Mouse (Mus musculus) ovary, postnatal 14 days (tissue): ENCODE measurements at regions not wholly inside any gene's neighbourhood (a gene's known extent, or its start where the extent isn't known, plus 50 kb on each side); places are given as distances from the start of the nearest gene placed in this dataset.
"Not testable (repeated sequence)": the region's sequence is repeated elsewhere in the genome, so short reads cannot be mapped to it uniquely, and the experiment has no call there.

Experiments
- DNase-seq: peaks from one replicate; pipeline ENCODE4 v3.0.0; 2022; ENCODE audit warnings: low spot score

DNA sequence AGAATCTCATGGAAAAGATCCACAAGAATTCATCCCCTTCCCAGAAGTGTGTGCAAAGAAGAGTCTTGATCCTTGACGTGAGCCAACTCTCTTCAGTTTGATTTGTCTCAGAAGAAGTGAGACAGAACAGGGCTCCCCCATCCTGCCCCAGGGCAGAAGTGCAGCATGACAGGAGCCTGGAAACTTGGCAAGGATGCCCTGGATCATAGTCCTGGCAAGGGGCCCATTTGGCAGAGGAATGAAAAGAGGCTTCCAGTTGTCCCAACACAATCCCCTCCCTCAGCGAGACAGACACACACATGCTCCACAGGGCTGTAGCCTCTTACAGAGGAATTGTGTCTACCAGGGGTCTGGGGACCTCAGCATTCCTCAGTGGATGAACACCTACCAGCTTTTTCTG lies 102.7 kb downstream of the Ptpn20 start:
- DNase-seq: peak; percentile 47

DNA sequence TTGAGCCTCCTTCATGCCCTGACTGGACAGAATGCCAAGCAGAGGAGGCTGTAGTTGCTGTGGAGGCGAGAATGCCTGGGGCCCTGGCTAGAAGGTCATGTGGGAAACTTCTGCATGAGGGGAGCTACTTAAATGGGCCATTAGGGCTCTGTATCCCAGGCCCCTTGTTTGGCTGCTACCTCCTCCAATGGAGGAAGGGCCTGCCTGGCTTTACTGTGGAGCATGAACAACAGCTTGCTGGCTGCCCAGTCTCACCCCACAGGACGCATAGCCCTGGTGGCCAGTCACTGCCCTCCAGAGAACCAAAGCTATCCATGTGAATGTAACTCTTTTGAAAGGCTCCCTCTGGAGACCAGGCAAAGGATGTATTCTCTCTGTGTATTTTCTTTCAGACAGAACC lies 105.2 kb downstream of the Ptpn20 start:
- no peak for DNase-seq

DNA sequence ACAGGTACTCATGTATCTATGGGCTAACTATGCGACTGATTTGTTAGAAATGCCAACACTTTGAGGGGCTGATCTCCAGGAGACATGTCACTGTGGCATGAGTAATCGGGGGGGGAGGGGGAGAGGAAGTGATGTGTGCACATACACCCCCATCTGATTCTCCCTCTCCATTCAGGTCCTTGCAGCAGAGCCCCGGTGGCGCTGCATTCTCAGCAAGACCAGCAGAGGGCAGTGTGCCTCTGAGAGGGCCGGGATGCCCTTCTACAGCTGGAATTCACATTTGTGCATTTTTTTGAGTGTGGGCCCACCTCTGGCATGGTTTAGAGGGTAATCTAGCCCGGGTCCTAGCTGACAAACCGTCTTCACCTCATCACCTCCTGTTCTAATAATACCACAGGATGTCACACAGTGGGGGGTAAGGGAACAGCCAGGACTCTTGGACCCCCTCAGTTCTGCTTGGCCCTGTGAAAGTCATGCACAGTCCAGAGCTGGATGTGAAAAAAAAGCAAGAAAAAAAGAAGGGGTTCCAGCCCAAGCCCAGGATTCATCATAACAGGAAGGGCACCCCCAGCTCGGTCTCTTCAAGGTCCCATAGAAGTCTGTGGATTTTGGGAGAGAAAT lies 106.5 kb downstream of the Ptpn20 start:
- peak; percentile 89 for DNase-seq

DNA sequence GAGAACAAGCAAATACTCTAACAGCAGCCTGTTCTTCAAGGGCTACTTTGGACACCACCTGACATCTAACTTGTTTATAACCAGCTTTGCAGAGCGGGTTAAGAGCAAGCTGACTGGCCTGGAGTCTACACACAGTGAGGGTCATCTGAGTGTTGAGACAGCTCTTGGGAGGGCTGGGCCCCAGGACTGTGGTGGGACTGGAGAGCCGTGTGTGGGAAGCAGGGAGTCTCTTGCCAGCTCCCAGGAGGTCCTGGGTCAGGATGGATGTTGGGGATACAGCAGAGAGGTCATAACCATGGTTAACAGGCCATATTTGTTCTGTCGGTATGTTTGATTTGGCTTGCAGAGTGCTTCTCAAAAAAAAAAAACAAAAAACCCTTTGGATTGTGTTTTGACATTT lies 107.8 kb downstream of the Ptpn20 start:
- no peak for DNase-seq

DNA sequence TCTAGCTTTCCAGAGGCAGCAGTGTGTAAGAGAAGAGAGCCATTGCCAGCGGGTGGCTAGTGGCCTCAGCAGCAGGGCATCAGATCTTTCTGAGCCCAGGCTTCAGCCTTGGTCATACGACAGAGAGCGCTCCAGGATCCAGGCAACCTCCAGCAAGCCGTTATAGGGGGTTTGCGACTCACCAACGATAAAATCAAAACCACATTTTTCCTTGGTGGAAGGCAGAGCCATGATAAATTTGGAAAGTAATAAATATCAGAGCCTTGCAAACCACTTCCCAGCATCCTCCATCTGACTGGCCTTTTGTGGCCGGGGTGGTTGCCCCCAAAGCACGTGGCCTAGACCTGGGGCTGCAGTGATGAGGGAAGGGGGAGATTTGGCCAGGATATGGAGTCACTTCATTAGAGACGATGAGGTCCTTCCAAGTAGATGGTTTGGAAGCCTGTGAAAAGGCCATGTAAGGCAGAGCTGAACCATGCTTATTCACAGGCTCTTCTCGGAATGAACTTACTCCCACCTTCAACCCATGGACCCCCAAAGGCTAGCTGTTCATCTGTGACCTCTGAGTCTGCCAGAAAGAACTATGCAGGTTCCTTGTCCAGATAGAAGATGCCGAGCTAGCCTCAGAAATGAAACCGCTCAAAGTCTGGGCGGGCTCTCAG lies 110.9 kb downstream of the Ptpn20 start:
- no peak for DNase-seq

DNA sequence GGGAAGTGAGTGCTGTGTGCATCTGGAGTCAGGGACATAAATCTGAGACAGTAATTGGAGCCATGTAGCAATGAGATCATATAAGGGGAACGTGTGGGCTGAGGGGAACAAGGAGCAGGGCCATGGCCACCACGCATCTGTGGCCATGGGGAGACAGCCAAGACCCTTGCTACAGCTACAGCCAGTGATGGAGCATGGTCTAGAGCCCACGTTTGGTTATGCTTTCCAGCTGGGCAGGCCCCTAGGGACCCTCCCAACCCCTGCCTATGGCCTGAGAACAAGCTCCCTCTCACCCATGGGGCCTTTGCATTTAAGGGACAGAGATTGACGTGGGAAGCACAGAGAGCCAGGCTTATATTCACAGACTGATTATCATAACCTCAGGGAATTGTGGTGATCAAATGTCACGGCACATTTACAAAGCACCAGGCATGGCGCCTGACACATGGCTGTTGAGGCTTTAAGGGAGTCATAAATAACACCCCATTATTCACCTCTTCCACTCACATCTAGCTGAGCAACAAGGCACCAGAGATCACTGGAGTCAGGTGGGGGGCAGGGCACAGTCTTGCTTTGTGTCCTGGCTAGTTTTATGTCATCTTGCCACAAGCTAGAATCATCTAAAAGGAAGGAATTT lies 118.8 kb downstream of the Ptpn20 start:
- no peak for DNase-seq

DNA sequence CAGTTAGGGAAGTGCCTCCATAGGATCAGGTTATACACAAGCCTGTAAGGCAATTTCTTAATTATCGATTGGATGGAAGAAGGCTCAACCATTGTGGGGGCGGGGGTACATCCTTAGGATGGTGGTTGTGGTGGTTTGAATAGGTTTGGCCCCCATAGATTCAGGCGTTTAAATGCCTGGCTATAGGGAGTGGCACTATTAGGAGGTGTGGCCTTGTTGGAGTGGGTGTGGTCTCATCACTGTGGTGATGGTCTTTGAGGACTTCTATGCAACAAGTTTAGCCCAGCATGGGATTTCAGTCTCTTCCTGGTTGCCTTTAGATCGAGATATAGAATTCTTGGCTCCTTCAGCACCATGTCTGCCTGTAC lies 119.3 kb downstream of the Ptpn20 start:
- DNase-seq: no peak

DNA sequence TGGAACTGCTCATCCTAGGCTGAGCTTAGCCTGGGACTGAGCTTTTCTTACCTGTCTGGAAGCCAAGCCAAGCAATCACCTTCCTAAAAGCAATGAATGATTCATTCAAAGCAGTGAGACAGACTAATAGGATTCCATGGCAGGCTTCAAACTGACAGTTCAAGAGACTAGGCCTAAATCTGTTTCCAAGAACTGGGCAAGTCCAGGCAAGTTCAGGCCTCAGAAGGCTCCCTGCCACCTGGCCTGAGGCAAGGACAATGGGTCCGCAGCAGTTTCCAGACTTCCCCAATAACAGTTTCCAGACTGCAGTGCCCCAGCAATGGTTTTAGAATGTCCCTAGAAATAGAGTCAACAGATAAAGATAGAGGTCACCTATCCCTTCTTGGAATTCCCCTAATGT lies 123.5 kb downstream of the Ptpn20 start:
- DNase-seq: no peak

DNA sequence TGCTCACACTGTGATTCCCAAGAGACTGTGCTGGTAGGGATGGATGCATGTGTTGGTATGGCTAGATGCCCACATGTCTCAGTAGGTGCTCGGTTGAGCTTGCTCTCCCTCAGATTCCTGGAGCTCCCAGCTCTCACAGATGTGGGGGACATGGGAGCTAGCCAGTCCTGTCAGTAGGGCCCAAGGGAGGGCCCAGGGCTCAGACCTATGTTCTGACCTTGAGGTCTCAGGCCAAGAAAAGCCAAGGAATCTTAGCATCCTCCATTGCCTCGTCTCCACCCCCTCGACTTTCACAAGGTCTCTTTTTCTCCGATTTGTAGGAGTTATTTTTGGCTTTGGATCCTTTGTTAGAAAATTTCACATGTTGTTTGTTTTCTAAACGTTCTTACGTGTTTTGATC lies 130.6 kb downstream of the Ptpn20 start:
- no peak for DNase-seq

DNA sequence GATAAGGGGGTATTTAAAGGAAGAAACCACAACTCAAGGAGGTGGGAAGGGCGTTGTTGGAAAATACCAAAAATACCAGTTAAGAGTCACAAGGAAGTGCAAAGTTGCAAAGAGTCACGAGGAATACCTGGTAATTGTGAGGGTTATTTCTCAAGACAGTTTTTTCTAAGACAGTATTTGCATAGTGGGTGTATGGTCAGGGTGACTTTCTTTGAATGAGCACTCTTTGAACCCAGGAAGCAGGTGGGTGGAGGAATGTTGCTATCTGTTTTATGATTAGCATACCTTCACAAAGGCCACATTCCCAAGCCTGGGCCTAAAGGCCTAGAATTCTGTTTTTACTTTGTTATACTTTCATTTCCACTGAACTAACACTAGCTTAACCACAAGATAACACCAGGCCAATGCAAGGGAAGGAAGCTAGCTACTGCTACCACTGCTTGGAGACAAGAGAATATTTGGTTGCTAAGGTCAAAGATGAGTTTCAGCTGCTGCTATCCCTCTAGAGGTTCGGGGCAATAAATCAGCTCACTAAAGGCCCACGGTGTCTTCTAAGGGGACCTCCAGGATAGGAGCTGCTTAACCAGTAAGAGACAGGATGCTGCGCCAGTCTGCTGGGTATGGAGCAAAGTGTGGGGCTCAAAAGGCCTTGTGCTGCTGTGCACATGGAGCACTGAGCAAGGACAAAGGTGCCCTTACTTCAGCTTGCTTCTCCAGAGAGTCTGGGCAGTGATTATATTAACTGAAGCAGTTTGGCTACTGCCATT lies 133.6 kb downstream of the Ptpn20 start:
- not testable (repeated sequence) for DNase-seq

DNA sequence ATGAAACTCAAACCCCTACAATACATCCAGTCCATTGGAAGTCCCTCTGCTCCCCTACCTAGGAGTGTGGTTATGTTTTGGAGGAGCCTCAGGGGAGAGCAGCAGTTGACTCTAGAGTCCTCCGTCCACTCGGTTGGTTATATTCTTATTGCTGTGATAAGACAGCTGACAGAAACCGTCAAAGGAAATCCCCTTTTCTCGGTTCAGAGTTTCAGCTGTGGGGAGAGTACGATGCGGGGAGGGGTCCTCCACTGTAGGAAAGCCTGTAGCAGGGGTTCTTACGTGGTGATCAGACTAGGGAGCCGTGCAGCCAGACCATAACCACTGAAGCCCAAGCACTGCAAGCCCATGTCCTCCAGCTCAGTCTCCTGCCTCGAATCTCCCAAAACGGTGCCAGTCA lies 137.5 kb downstream of the Ptpn20 start:
- no peak for DNase-seq

DNA sequence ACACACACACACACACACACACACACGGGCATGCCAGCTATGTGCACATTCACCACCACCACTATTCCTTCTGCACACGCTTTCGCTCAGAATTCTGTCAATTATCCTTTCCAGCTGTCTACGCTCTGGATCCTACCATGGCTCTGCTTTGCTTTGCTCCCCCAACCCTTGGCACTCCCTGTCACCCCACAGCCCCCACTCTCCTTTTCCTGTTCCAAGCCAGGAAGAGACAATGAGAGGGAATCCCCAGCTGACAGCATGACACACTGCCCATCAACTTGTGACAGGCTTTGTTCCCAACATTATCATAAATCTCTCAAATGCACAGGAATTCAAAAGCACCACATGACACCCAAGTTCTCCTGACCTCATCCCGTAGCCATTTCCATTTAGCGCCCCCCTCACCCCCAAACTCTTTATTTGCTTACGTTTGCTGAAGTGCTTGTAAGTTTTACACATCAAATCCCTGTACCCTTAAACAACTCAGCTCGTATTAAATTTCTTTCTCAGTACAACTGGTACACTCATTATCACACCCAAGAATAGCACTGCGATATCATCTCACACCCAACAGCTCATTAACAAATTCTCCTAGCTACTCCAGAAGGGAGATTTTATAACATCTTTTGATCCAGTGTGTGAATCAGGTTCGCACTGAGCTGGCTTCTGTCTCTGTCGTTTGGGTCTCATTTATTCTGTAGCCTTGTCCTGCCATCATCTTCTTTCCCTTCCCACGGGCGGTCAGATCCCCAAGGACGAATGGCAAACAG lies 140.3 kb downstream of the Ptpn20 start:
- DNase-seq: no peak

DNA sequence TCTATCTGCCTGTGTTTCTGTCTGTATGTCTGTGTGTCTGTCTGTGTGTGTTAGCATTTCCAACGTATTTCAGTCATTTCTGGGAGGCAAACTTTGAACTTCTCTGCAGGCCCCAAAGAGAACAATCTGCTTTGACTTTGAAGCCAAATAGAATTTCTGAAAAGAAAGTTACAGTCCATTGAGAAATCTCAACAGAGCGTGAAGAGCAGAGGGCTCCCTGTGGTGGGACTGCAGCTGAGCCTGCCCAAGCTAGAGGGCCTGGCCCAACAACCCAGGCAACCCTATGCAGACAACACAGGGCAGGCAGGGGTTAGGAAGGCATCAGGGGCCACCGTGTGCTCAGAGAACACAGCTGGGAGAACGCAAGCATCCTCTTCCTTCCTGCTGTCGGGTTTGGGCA lies 143.7 kb downstream of the Ptpn20 start:
- no peak for DNase-seq

DNA sequence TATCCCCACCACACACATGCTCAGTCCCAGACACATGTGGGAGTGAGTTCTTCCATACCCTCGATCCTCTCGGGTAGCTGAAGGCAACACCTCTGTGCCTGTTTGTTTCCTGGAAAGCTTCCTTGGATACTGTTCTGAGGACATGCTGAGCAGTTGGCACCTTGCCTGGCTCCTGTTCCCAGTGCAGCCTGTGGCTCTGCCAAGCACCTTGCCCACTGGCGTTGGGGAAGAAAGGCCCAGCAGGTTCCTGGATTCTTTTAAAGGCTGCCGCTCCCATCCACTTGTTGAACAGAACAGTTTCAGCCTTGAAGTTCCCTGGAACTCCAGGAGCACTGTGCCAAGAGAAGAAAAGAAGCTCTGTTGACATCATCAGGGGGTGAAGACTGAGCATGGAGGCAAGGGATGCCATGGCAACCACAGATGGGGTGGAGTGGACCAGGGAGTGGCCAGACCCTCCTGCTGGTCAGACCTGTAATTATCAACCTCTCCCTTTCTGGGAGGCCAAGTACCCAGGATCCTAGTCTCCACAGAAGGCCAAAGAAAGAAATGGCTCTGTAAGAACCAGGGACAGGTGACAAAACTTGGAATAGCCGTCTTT lies 145.5 kb downstream of the Ptpn20 start:
- DNase-seq: peak; percentile 18

DNA sequence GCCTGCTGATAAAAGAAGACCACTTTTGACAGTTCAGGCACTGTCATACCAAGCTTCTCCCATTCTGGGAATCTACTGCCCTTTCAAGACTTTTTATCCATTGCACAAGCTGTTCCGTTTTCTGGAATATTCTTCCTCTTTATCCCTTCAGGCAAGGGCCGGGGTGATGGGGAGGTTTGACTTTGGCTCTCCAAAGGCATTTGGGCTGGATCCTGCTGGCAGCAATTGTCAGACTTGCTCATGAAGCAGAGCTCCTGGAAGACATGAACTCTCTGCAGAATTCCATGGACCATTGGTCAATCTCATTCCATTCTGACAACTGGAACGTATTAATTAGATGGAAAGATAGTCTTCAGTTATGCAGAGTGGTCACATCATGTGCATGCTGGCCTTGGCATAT lies 146.6 kb downstream of the Ptpn20 start:
- peak; percentile 20 for DNase-seq

DNA sequence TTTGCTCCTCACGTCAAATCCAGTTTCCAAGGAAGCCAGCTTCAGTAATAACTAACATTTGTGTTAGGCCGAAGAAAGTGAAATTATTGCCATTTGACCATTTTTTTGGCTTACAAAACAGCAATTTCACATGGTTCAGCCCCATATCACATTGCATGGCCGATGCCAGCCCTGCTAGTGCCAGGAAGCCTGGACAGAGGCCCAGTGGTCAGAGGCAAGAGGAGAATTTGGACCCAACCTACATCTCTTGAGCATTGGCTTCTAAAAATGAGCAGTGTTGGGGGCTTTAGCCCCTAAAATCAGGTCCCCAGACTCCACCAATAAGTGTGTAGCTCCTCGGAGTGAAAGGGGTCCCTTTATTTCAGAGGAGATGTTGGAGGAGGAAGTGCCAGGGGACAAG lies 157.2 kb downstream of the Ptpn20 start:
- no peak for DNase-seq

DNA sequence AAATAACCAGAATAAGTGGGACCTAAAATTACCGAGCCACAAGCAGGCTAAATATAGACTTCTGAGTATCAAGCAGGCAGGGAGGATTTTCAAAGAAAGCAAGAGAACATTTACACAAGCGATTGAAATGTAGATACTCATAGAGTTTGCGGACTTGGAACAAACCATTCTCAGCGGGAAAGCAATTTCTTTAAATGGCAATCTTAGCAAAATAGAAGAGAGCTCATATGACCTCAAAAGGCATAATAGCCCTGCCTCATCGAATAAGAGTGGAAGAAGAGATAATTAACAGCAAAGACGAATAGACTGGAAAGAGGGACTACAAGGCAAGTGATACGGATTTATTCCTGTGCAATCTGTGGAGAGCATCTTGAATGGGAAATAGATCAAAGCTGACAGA lies 163.7 kb upstream of the Gdf10 start:
- no peak for DNase-seq

DNA sequence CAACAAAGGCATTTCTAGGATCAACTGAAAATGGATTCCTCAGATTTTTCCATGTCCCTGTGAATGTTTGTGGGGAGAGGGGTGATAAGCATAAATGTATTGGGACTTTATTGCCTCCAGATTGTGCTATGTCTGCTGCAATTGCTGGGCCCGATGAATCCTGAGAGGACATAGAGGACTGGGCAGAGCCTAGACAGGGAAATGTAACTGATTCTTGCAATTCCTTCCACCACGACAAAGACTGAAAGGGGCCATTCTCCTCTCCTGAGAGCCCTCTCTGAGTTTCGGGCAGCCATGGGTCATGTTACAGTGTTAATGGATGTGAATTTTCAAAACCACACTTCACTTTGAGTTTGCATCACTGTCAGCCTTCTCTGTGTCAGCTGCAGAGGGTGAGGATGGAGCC lies 159.7 kb upstream of the Gdf10 start:
- no peak for DNase-seq

DNA sequence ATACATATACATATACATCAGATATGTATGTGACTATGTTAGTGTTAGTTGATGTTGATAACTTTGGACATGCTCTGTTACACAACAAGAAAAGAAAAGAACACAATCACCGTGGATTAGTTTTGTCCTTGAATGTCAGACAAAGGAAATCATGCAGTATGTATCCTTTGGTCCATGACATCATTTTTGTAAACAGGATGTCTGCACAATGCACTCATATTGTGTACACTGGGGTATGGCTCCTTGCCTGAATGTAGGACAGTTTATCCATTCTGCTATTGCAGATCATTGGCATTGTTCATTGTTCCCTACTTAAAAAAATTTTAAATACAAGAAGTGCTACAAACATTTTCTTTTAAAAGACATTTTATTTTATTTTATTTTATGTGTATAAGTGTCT lies 157.6 kb upstream of the Gdf10 start:
- DNase-seq: no peak

DNA sequence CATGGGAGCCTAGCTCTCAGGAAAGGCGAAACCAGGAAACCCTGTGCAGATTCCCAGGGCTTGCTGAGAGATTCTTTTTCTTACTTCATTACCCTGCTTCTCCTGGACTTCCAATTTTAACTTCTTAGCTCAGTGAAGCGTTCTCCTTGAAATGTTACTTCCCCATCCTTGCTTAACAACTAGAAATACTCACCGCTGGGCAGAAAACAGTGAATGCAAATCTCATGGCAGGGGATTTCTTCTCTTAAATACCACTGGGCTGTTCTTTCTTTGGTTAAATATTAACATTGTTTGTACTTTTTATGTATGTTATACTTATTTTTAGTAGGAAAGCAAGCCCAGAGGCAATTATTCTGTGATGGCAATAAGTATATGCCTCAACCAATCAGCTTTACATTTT lies 151.0 kb upstream of the Gdf10 start:
- no peak for DNase-seq

DNA sequence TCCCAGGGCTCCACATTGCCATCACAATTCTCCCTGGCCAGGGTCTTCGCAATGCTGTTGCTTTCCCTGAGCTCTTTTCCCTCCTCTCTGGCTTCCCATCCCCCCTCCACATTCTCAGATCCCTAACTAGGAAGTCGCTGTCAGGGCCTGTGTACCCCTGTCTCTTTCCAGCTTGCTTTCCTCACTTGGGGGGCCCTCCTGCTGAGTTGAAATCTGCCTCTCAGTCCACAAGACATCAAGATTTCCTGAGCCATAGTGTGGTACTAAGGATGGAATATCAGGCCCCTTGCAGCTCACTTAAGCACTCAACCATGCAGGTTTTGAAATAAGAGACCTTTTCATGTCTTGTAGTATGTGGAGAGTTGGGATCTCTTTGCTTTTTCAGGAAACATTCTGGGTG lies 133.8 kb upstream of the Gdf10 start:
- no peak for DNase-seq

DNA sequence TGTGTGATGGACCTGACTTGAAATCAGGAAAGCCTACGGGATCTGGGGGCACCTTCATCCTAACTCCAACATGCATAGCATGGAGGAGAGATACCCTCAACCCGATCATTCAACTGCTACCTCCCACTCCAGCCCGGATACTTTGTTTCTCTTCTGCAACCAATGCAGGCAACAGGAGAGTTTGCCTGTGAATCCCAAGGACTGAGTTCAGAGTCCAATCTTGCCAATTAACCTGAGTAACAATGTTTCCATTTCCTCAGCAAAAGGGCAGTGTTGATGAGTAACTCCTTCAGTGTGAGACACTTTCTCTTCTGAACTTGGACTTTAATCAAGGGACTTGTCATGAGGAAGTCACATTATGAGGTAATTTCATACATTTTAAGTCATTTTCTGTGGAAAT lies 129.1 kb upstream of the Gdf10 start:
- no peak for DNase-seq
